Mouse (Mus musculus) ES-Bruce4 (cell line): ENCODE measurements around the gene Sacm1l.

ENCODE experiments used
- CTCF ChIP-seq: IDR thresholded peaks from one replicate; pipeline ENCODE4 v1.8.1; 2011; ENCODE audit warnings: low read depth, low read length
- POLR2A ChIP-seq: IDR thresholded peaks from one replicate; pipeline ENCODE4 v1.8.1; 2011; ENCODE audit warnings: low read length; ENCODE audit not compliant: insufficient read depth

DNA sequence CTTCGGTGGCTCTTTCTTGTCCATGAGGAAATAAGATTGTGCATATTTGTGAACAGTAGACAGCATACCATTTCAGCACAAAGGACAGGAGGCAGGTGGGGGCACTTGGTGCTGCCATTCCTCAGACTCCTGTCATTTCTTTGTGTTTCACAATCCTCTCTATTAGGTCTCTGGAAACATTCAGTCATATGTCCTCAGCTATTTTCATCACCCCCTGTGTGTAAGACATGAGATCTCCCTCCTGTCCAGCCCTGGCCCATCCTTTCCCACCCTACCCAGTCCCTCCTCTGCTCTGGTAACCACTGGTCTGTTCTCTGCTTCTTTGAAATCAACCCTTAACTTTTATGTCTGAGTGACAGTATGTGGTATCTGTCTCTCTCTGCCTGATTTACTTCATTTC, 46.0 kb upstream of the Sacm1l start:
- TF ChIP-seq CTCF (no peak), POLR2A (no peak)
